Mouse (Mus musculus): ENCODE results near the gene Sorl1.

Sorl1 gene

GRCm38 (mm10) chr9:42004140-42004539, 120.0 kb downstream of the Sorl1 start:
- DNase-seq (ENCODE audit: low spot score) = no peak

- DNase-seq (ENCODE audit: low spot score) = peak; percentile 64
Observed at GRCm38 (mm10) chr9:41999498-42000473, 124.3 kb downstream of the Sorl1 start.

GRCm38 (mm10) chr9:41995278-41995677, 128.8 kb downstream of the Sorl1 start:
- no peak for DNase-seq (ENCODE audit: low spot score)

GRCm38 (mm10) chr9:41993821-41994220, 130.3 kb downstream of the Sorl1 start:
- DNase-seq (ENCODE audit: low spot score) = no peak

GRCm38 (mm10) chr9:41992841-41993240, 131.3 kb downstream of the Sorl1 start:
- no peak for DNase-seq (ENCODE audit: low spot score)

GRCm38 (mm10) chr9:41985636-41986035, 138.5 kb downstream of the Sorl1 start:
- DNase-seq (ENCODE audit: low spot score) = no peak

GRCm38 (mm10) chr9:41985052-41985451, 139.0 kb downstream of the Sorl1 start:
- DNase-seq (ENCODE audit: low spot score) = no peak

- no peak for DNase-seq (ENCODE audit: low spot score)
Observed at GRCm38 (mm10) chr9:41984306-41984705, 139.8 kb downstream of the Sorl1 start.

- no peak for DNase-seq (ENCODE audit: low spot score)
Observed at GRCm38 (mm10) chr9:41983286-41983685, 140.8 kb downstream of the Sorl1 start.

- no peak for DNase-seq (ENCODE audit: low spot score)
Observed at GRCm38 (mm10) chr9:41982760-41983159, 141.3 kb downstream of the Sorl1 start.

GRCm38 (mm10) chr9:41982023-41982422, 142.1 kb downstream of the Sorl1 start:
- no peak for DNase-seq (ENCODE audit: low spot score)

- DNase-seq (ENCODE audit: low spot score) = no peak
Observed at GRCm38 (mm10) chr9:41981306-41981705, 142.8 kb downstream of the Sorl1 start.

- DNase-seq (ENCODE audit: low spot score) = no peak
Observed at GRCm38 (mm10) chr9:41980796-41981195, 143.3 kb downstream of the Sorl1 start.

- DNase-seq (ENCODE audit: low spot score) = no peak
Observed at GRCm38 (mm10) chr9:41978366-41978765, 145.7 kb downstream of the Sorl1 start.

GRCm38 (mm10) chr9:41975968-41976367, 148.1 kb downstream of the Sorl1 start:
- no peak for DNase-seq (ENCODE audit: low spot score)

- no peak for DNase-seq (ENCODE audit: low spot score)
Observed at GRCm38 (mm10) chr9:41974661-41975060, 149.4 kb downstream of the Sorl1 start.

- no peak for DNase-seq (ENCODE audit: low spot score)
Observed at GRCm38 (mm10) chr9:41973775-41974657, 150.1 kb downstream of the Sorl1 start.

GRCm38 (mm10) chr9:41969961-41970360, 154.1 kb downstream of the Sorl1 start:
- no peak for DNase-seq (ENCODE audit: low spot score)

- DNase-seq (ENCODE audit: low spot score) = no peak
Observed at GRCm38 (mm10) chr9:41968673-41969460, 155.2 kb downstream of the Sorl1 start.

- DNase-seq (ENCODE audit: low spot score) = no peak
Observed at GRCm38 (mm10) chr9:41961274-41961673, 162.8 kb downstream of the Sorl1 start.

GRCm38 (mm10) chr9:41958282-41958681, 165.8 kb downstream of the Sorl1 start:
- no peak for DNase-seq (ENCODE audit: low spot score)

- peak; percentile 79 for DNase-seq (ENCODE audit: low spot score)
Observed at GRCm38 (mm10) chr9:41953486-41953885, 170.6 kb downstream of the Sorl1 start.

Data from adipocyte (in vitro differentiated cells).